16 mouse cellular contexts compared by ENCODE assay signal in the genomic region with DNA sequence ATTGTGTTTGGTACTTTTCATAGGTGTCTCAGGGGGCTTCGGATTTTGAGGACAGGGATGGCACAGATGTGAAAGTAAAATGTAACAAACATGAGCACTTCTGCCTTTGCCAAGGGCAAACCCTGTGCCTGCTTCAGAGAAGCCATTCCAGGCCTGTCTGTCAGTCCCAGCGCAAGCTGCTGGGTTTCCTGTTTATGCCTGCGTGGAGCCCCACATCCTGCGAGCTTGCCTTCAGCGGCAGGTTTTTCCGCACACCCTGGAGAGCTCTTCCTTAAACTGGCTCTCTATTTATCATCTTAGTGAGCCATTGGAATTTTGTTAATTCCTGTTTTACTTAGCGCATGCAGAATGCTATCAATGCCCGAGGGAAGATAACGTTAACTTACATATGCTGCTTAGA.
DNase-seq lines count a peak whose midpoint lies in the region; ATAC-seq and TF ChIP-seq lines count a peak whose summit lies in the region.
"Had no signal": no experiment of that assay in that cellular context is flagged by ENCODE, and none has a peak within 500 bp of the region (broad histone marks: within the 10 kb centered on the region; RNA-seq: fewer than 3 reads in every experiment).

No protein-coding gene starts in this region.

- no peaks in the 10 kb centered on the region for H3K27me3 ChIP-seq in heart, adult 2 months (ENCODE audit: control insufficient read depth, insufficient read depth, low read length)
- 0 out of 2 replicates have a peak, but pooled peaks cover 4% of the 10 kb centered on the region for H3K27me3 ChIP-seq in kidney, embryonic 14.5 days (ENCODE audit: control insufficient read depth, insufficient read depth, low read length)
- H3K27me3 ChIP-seq in lung, embryonic 14.5 days (ENCODE audit: insufficient read depth, low read length), result no peaks in the 10 kb centered on the region
- H3K27me3 ChIP-seq in hindbrain, embryonic 12.5 days, result peaks cover 10% of the 10 kb centered on the region; the same call in 1 of the 2 replicates
- H3K27me3 ChIP-seq: stomach, embryonic 15.5 days had no signal

- WGBS in heart, adult 2 months, result 29% methylated on average over 9 of the region's 9 CpGs
- 75% methylated on average over 9 of the region's 9 CpGs for WGBS in kidney, embryonic 14.5 days
- WGBS in lung, embryonic 14.5 days, result 28% methylated on average over 9 of the region's 9 CpGs
- 71% methylated on average over 9 of the region's 9 CpGs for WGBS in hindbrain, embryonic 12.5 days

- H3K4me3 ChIP-seq in heart, adult 2 months, result no peak overlapping the region
- H3K4me3 ChIP-seq in kidney, embryonic 14.5 days (ENCODE audit: low read length), result no peak overlapping the region
- no peak overlapping the region for H3K4me3 ChIP-seq in lung, embryonic 14.5 days (ENCODE audit: low read depth, low read length)
- no peak overlapping the region for H3K4me3 ChIP-seq in hindbrain, embryonic 12.5 days
- H3K4me3 ChIP-seq: forebrain, embryonic 13.5 days; megakaryocyte, embryonic 14.5 days; neural tube, embryonic 13.5 days; stomach, embryonic 15.5 days had no signal

- no peak for TF ChIP-seq EP300 in heart, adult 2 months (IDR thresholded peaks at IDR 0.05; ENCODE audit: insufficient read depth, low read depth, low read length)

- H3K4me1 ChIP-seq in heart, adult 2 months (ENCODE audit: control insufficient read depth, insufficient read depth, low read length), result peaks cover 5% of the 10 kb centered on the region; the same call in 1 of the 2 replicates
- H3K4me1 ChIP-seq in kidney, embryonic 14.5 days (ENCODE audit: control insufficient read depth, insufficient read depth, low read length), result peaks cover 13% of the 10 kb centered on the region; the same call in 1 of the 2 replicates
- H3K4me1 ChIP-seq in lung, embryonic 14.5 days (ENCODE audit: insufficient read depth), result no peaks in the 10 kb centered on the region
- peaks cover 14% of the 10 kb centered on the region for H3K4me1 ChIP-seq in hindbrain, embryonic 12.5 days
- H3K4me1 ChIP-seq: megakaryocyte, embryonic 14.5 days had no signal

- H3K36me3 ChIP-seq in heart, adult 2 months (ENCODE audit: control insufficient read depth, insufficient read depth, low read length), result peaks cover 2% of the 10 kb centered on the region; the same call in 1 of the 2 replicates
- no peaks in the 10 kb centered on the region for H3K36me3 ChIP-seq in kidney, embryonic 14.5 days (ENCODE audit: control insufficient read depth, insufficient read depth, low read length)
- H3K36me3 ChIP-seq in lung, embryonic 14.5 days (ENCODE audit: insufficient read depth), result no peaks in the 10 kb centered on the region
- H3K36me3 ChIP-seq in hindbrain, embryonic 12.5 days, result no peaks in the 10 kb centered on the region
- H3K36me3 ChIP-seq: neural tube, embryonic 13.5 days; stomach, embryonic 15.5 days had no signal

- H3K9ac ChIP-seq in heart, adult 2 months (ENCODE audit: low read depth, low read length), result no peak overlapping the region
- H3K9ac ChIP-seq in kidney, embryonic 14.5 days (ENCODE audit: low read depth, low read length), result no peak overlapping the region
- H3K9ac ChIP-seq in lung, embryonic 14.5 days, result no peak overlapping the region
- H3K9ac ChIP-seq in hindbrain, embryonic 12.5 days, result no peak overlapping the region
- H3K9ac ChIP-seq: forebrain, embryonic 13.5 days; neural tube, embryonic 13.5 days; stomach, embryonic 15.5 days had no signal

- peak overlapping the region; percentile 16 for H3K27ac ChIP-seq in heart, adult 2 months
- 0 out of 2 replicates have a peak overlapping the region, but pooled peaks have one; percentile 4 for H3K27ac ChIP-seq in kidney, embryonic 14.5 days (ENCODE audit: low read depth, low read length)
- H3K27ac ChIP-seq in lung, embryonic 14.5 days (ENCODE audit: low read depth), result peak overlapping the region; percentile 32; the same call in 1 of the 2 replicates
- H3K27ac ChIP-seq in hindbrain, embryonic 12.5 days, result no peak overlapping the region
- H3K27ac ChIP-seq: forebrain, embryonic 13.5 days; hindbrain, postnatal 0 days; neural tube, embryonic 13.5 days; stomach, embryonic 15.5 days had no signal

- intact Hi-C loops in heart, adult 2 months (cut with DNase I), result loop anchor here (5.0 kb wide), 1 partner anchor 163 kb away; no protein-coding TSS in a partner anchor
- intact Hi-C loops in heart, postnatal 14 days (cut with DNase I), result loop anchor here (5.0 kb wide), 1 partner anchor 163 kb away; no protein-coding TSS in a partner anchor

- no peak for TF ChIP-seq POLR2A in heart, adult 2 months (IDR thresholded peaks at IDR 0.05; ENCODE audit: insufficient read depth, low read depth, low read length)

- DNase-seq in heart, adult 2 months, result peak in 1 of 2 experiments; percentile 30
- no peak for DNase-seq in heart, postnatal 14 days
- peak; percentile 71 for DNase-seq in lung, embryonic 14.5 days
- no peak for DNase-seq in spleen, postnatal 4 days (ENCODE audit: low spot score in 2 of 2)
- DNase-seq in frontal cortex, postnatal 36 days (ENCODE audit: low spot score in 2 of 2), result no peak
- DNase-seq: cerebellum, adult 9-10 months; embryo, embryonic 11 days had no signal

- H3K9me3 ChIP-seq in kidney, embryonic 14.5 days (ENCODE audit: control insufficient read depth, low read length), result no peaks in the 10 kb centered on the region
- no peaks in the 10 kb centered on the region for H3K9me3 ChIP-seq in lung, embryonic 14.5 days (ENCODE audit: low read depth, low read length)
- H3K9me3 ChIP-seq in hindbrain, embryonic 12.5 days (replicated peaks), result no peaks in the 10 kb centered on the region
- H3K9me3 ChIP-seq: forebrain, embryonic 13.5 days; neural tube, embryonic 13.5 days; stomach, embryonic 15.5 days had no signal

- H3K79me2 ChIP-seq in heart, adult 2 months (replicated peaks; ENCODE audit: control insufficient read depth, insufficient read depth, low read length), result no peaks in the 10 kb centered on the region

- H3K4me2 ChIP-seq in kidney, embryonic 14.5 days (replicated peaks; ENCODE audit: low read depth, low read length), result no peak overlapping the region
- H3K4me2 ChIP-seq in lung, embryonic 14.5 days, result no peak overlapping the region
- no peak overlapping the region for H3K4me2 ChIP-seq in hindbrain, embryonic 12.5 days (replicated peaks)
- H3K4me2 ChIP-seq: forebrain, embryonic 13.5 days; liver, embryonic 11.5 days; neural tube, embryonic 13.5 days; stomach, embryonic 15.5 days had no signal

- no peak for TF ChIP-seq CTCF in heart, adult 2 months (IDR thresholded peaks at IDR 0.05)
- TF ChIP-seq CTCF in lung, embryonic 14.5 days (IDR thresholded peaks at IDR 0.05; ENCODE audit: low read depth), result no peak

- ATAC-seq in kidney, embryonic 14.5 days (ENCODE audit: low FRiP score, low TSS enrichment), result no peak
- no peak for ATAC-seq in lung, embryonic 14.5 days (ENCODE audit: insufficient read depth)
- ATAC-seq in megakaryocyte progenitor cell, adult 5-6 weeks (replicated peaks; ENCODE audit: poor library complexity), result peak; percentile 39; the same call in 1 of the 2 replicates
- ATAC-seq in hindbrain, embryonic 12.5 days (ENCODE audit: low FRiP score), result no peak
- ATAC-seq: forebrain, embryonic 13.5 days; hindbrain, postnatal 0 days had no signal
